Mouse (Mus musculus) limb, embryonic 14.5 days (tissue): ENCODE results near the gene Slc16a7. TPM values are rescaled to one million over a fixed set of nuclear protein-coding genes. Genes with fewer than 3 reads are reported as not detected.
A peak's percentile ranks its signal among the peaks of the same experiment; 100 is the strongest.

Experiments used
- ATAC-seq: fragments of 200-750 bp; cut with Nextera tagmentation; 2 replicates; pipeline ENCODE4 v1.8.0; 2017; ENCODE audit warnings: low read depth, moderate number of reproducible peaks, moderate TSS enrichment; ENCODE audit not compliant: low FRiP score
- DNase-seq: peaks from one replicate; pipeline ENCODE4 v3.0.0-alpha.2; 2015; ENCODE audit warnings: low spot score
- H3K27ac ChIP-seq: fragments of 300-500 bp; sonication (generic); replicated peaks from 2 replicates; pipeline ENCODE4 v1.5.1; 2014; ENCODE audit warnings: low read depth, mild to moderate bottlenecking, low read length, moderate library complexity, mixed read lengths
- H3K27me3 ChIP-seq: fragments of 300-500 bp; sonication (generic); 2 replicates; pipeline ENCODE4 v1.6.1; 2014; ENCODE audit warnings: low read length, mixed read lengths; ENCODE audit not compliant: control insufficient read depth, insufficient read depth
- H3K36me3 ChIP-seq: fragments of 300-500 bp; sonication (generic); 2 replicates; pipeline ENCODE4 v1.6.1; 2014; ENCODE audit warnings: mild to moderate bottlenecking, low read length, moderate library complexity, mixed read lengths; ENCODE audit not compliant: control insufficient read depth, insufficient read depth
- H3K4me1 ChIP-seq: fragments of 300-500 bp; sonication (generic); 2 replicates; pipeline ENCODE4 v1.6.1; 2014; ENCODE audit warnings: antibody characterized with exemption, low read length, mixed read lengths; ENCODE audit not compliant: control insufficient read depth, insufficient read depth
- H3K4me2 ChIP-seq: fragments of 300-500 bp; sonication (generic); replicated peaks from 2 replicates; pipeline ENCODE4 v1.6.1; 2014; ENCODE audit warnings: low read depth, mild to moderate bottlenecking, low read length, moderate library complexity; ENCODE audit not compliant: severe bottlenecking
- H3K4me3 ChIP-seq: fragments of 300-500 bp; sonication (generic); replicated peaks from 2 replicates; pipeline ENCODE4 v1.5.1; 2014; ENCODE audit warnings: low read length
- H3K9ac ChIP-seq: fragments of 300-500 bp; sonication (generic); 2 replicates; pipeline ENCODE4 v1.6.1; 2014; ENCODE audit warnings: mild to moderate bottlenecking, low read depth, low read length, moderate library complexity; ENCODE audit not compliant: severe bottlenecking
- H3K9me3 ChIP-seq: fragments of 300-500 bp; sonication (generic); 2 replicates; pipeline ENCODE4 v1.6.1; 2016; ENCODE audit warnings: low read length; ENCODE audit not compliant: control insufficient read depth
- POLR2A ChIP-seq: fragments of 200-500 bp; IDR thresholded peaks from 2 replicates; pipeline ENCODE4 v1.8.0; 2012; ENCODE audit warnings: inconsistent platforms, mild to moderate bottlenecking, moderate library complexity, borderline replicate concordance; ENCODE audit not compliant: insufficient read depth, insufficient read length; ENCODE audit errors: extremely low read depth
- WGBS: fragments of 180-500 bp; shearing (Covaris S2); extraction: QIAGEN DNeasy Blood & Tissue Kit; methylation state at CpG from one replicate; pipeline ENCODE4 v1.1.7; 2014; 5-methylcytosine and 5-hydroxymethylcytosine counted together
- polyA plus RNA-seq, 2 experiments: library from polyadenylated mRNA; depleted of rRNA in 1 of 2; stranded (reverse) in 1 of 2; unstranded in 1 of 2; fragments of >200 nt; fragmentation: Nextera tagmentation in 1 of 2; extraction: Ambion mirVana in 1 of 2; gene quantifications; 2 replicates each; pipeline versions ENCODE4 v1.2.1 to v1.2.3; 2012 to 2014

The Slc16a7 gene
- polyA plus RNA-seq, 2 experiments, result 5.1 to 5.3 TPM

- DNase-seq, result no peak
- ATAC-seq, result no peak
- Histone ChIP-seq H3K27me3 (no peaks in the 10 kb centered on the region), H3K4me3 (no peak overlapping the region), H3K4me1 (peaks cover 16% of the 10 kb centered on the region), H3K36me3 (no peaks in the 10 kb centered on the region), H3K9ac (no peak overlapping the region), H3K4me2 (no peak overlapping the region), H3K27ac (0 out of 2 replicates have a peak overlapping the region, but pooled peaks have one; percentile 38), H3K9me3 (no peaks in the 10 kb centered on the region)
- no peak for TF ChIP-seq POLR2A
- WGBS, result 75% methylated on average over 13 of the region's 13 CpGs
These were observed 65.0 kb downstream of the Slc16a7 start for GRCm38 (mm10) chr10:125324149-125324834.

- Histone ChIP-seq H3K4me1 (peaks cover 4% of the 10 kb centered on the region; the same call in 1 of the 2 replicates), H3K4me2 (no peak overlapping the region), H3K27ac (no peak overlapping the region), H3K9me3 (no peaks in the 10 kb centered on the region), H3K36me3 (no peaks in the 10 kb centered on the region), H3K4me3 (no peak overlapping the region), H3K27me3 (no peaks in the 10 kb centered on the region), H3K9ac (no peak overlapping the region)
- ATAC-seq (no peak), DNase-seq (no peak)
- 61% methylated on average over 11 of the region's 11 CpGs for WGBS
- no peak for TF ChIP-seq POLR2A
These were observed 67.5 kb downstream of the Slc16a7 start for GRCm38 (mm10) chr10:125321446-125322428.

- no peak overlapping the region for H3K9ac ChIP-seq
- H3K4me3 ChIP-seq, result no peak overlapping the region
- DNase-seq (no peak), ATAC-seq (no peak)
- H3K27me3 ChIP-seq, result no peaks in the 10 kb centered on the region
- WGBS, result 80% methylated on average over 6 of the region's 6 CpGs
- no peaks in the 10 kb centered on the region for H3K36me3 ChIP-seq
- no peak for TF ChIP-seq POLR2A
- no peak overlapping the region for H3K4me2 ChIP-seq
- no peaks in the 10 kb centered on the region for H3K9me3 ChIP-seq
- H3K4me1 ChIP-seq, result no peaks in the 10 kb centered on the region
- no peak overlapping the region for H3K27ac ChIP-seq
These were observed 71.9 kb downstream of the Slc16a7 start for GRCm38 (mm10) chr10:125317317-125317716.

GRCm38 (mm10) chr10:125310855-125311254 lies 78.4 kb downstream of the Slc16a7 start:
- no peak overlapping the region for H3K4me2 ChIP-seq
- no peaks in the 10 kb centered on the region for H3K4me1 ChIP-seq
- no peaks in the 10 kb centered on the region for H3K36me3 ChIP-seq
- 93% methylated on average over 2 of the region's 2 CpGs for WGBS
- ATAC-seq, result no peak
- no peak overlapping the region for H3K27ac ChIP-seq
- H3K9ac ChIP-seq, result no peak overlapping the region
- no peak for DNase-seq
- no peaks in the 10 kb centered on the region for H3K27me3 ChIP-seq
- TF ChIP-seq POLR2A, result no peak
- no peaks in the 10 kb centered on the region for H3K9me3 ChIP-seq
- H3K4me3 ChIP-seq, result no peak overlapping the region

GRCm38 (mm10) chr10:125298036-125298435 lies 91.2 kb downstream of the Slc16a7 start:
- Histone ChIP-seq H3K4me1 (no peaks in the 10 kb centered on the region), H3K27me3 (no peaks in the 10 kb centered on the region), H3K4me3 (no peak overlapping the region), H3K4me2 (no peak overlapping the region), H3K36me3 (no peaks in the 10 kb centered on the region), H3K27ac (no peak overlapping the region), H3K9ac (no peak overlapping the region), H3K9me3 (no peaks in the 10 kb centered on the region)
- TF ChIP-seq POLR2A, result no peak
- ATAC-seq (no peak), DNase-seq (no peak)
- WGBS, result 75% methylated on average over 6 of the region's 6 CpGs
